ENCODE assay signal across 8 mouse cellular contexts in the genomic region with DNA sequence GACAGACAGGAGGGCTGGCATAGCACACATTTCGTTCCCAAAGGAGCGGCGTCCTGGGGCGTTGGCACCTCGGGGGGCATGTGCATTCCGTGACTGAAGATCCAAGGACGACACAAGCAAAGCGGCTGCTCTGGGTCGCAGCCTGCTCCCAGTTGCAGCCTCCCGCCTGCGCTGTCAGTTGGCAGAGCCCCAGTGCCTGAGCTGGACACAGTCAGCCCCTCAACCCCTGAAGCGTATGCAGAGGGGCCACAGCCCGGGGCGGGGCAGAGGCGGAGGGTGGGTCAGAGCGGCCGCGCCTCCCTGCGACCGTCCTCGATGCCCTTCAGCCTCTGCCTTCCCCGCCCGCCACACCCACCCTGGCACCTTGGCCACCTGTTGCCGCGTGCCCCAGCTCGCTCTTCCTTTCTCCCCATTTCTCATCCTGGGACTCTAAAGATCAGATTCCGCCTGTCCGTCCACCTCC. TPM values are rescaled to one million over a fixed set of nuclear protein-coding genes. Genes with fewer than 3 reads are reported as not detected.
DNase-seq lines count a peak whose midpoint lies in the region; ATAC-seq lines count a peak whose summit lies in the region.

A gene (plus strand): TSS at position 413 of the 463 bp plus-strand sequence.

- H3K4me3 ChIP-seq in brown adipose tissue, adult 24 weeks (ENCODE audit: insufficient read depth, low read depth, low read length): peak within 1 kb of the TSS; percentile 77
- H3K4me3 ChIP-seq in heart, embryonic 14.5 days (ENCODE audit: control insufficient read depth in 1 of 2, insufficient read depth in 1 of 2, low read depth in 1 of 2, low read length in 2 of 2): peak within 1 kb of the TSS; percentile 61 to 68
- H3K4me3 ChIP-seq in neural tube, embryonic 13.5 days: peak within 1 kb of the TSS; percentile 60

- peaks cover 2% of the 10 kb centered on the region; the same call in 1 of the 2 replicates for H3K4me1 ChIP-seq in brown adipose tissue, adult 24 weeks (ENCODE audit: control insufficient read depth, insufficient read depth, insufficient read length, low read length)
- peaks cover 6 to 10% of the 10 kb centered on the region in 2 experiments for H3K4me1 ChIP-seq in heart, embryonic 14.5 days (ENCODE audit: control insufficient read depth in 2 of 2, insufficient read depth in 2 of 2, low read length in 2 of 2)
- H3K4me1 ChIP-seq in neural tube, embryonic 13.5 days (replicated peaks): peaks cover 20% of the 10 kb centered on the region

- peak within 1 kb of the TSS; percentile 99 for H3K27ac ChIP-seq in brown adipose tissue, adult 24 weeks (replicated peaks; ENCODE audit: low read depth, low read length)
- H3K27ac ChIP-seq in heart, embryonic 14.5 days (replicated peaks in 1 of 2; ENCODE audit: control insufficient read depth in 1 of 2, insufficient read depth in 1 of 2, low read depth in 2 of 2, low read length in 2 of 2): peak within 1 kb of the TSS; percentile 81 to 86
- no peak within 1 kb of the TSS for H3K27ac ChIP-seq in neural tube, embryonic 13.5 days (replicated peaks)

- peak within 1 kb of the TSS; percentile 89 for H3K4me2 ChIP-seq in heart, embryonic 14.5 days (ENCODE audit: low read length)
- H3K4me2 ChIP-seq in neural tube, embryonic 13.5 days: peak within 1 kb of the TSS; percentile 73

- no peaks in the 10 kb centered on the region for H3K9me3 ChIP-seq in heart, embryonic 14.5 days (ENCODE audit: control insufficient read depth, low read length)
- no peaks in the 10 kb centered on the region for H3K9me3 ChIP-seq in neural tube, embryonic 13.5 days

- H3K9ac ChIP-seq in heart, embryonic 14.5 days (ENCODE audit: low read length): peak within 1 kb of the TSS; percentile 81
- H3K9ac ChIP-seq in neural tube, embryonic 13.5 days: peak within 1 kb of the TSS; percentile 66

- 4% methylated on average over 28 of the region's 28 CpGs for WGBS in heart, embryonic 14.5 days
- 3% methylated on average over 28 of the region's 28 CpGs for WGBS in neural tube, embryonic 13.5 days

- DNase-seq in gastrocnemius, adult 8-10 months (ENCODE audit: low spot score in 2 of 2): no peak
- DNase-seq in gastrocnemius, postnatal 14 days: no peak
- DNase-seq in kidney, postnatal 25 days: peak; percentile 74 to 92
- DNase-seq in thymus, postnatal 10 days (ENCODE audit: low spot score in 2 of 2): no peak
- no peak for DNase-seq in ovary, adult 18-20 months (ENCODE audit: low spot score)

- H3K36me3 ChIP-seq in heart, embryonic 14.5 days (ENCODE audit: control insufficient read depth, insufficient read depth, low read length): no peaks in the 10 kb centered on the region
- H3K36me3 ChIP-seq in neural tube, embryonic 13.5 days: no peaks in the 10 kb centered on the region

- intact Hi-C loops in gastrocnemius, postnatal 14 days (cut with DNase I; ENCODE audit: low total_unique reads): no loop called here

- peak; percentile 76 for ATAC-seq in heart, embryonic 14.5 days (ENCODE audit: insufficient number of reproducible peaks, insufficient read depth, low FRiP score, low read depth)
- 0 out of 2 replicates have a peak, but pooled peaks have one; percentile 51 for ATAC-seq in neural tube, embryonic 13.5 days (ENCODE audit: low read depth)

- peaks cover 35% of the 10 kb centered on the region for H3K27me3 ChIP-seq in heart, embryonic 14.5 days (ENCODE audit: control insufficient read depth, insufficient read depth, low read length)
- peaks cover 75% of the 10 kb centered on the region for H3K27me3 ChIP-seq in neural tube, embryonic 13.5 days

RNA-seq across cellular contexts. Expression of the gene that starts here (rescaled TPM):
- 10 to 100 TPM; 10.5 to 19.6 (median 14.7) TPM for total RNA-seq in gastrocnemius, adult 8-10 months (2022)
- 10 to 100 TPM in 1 of 2 experiments, 1 to 10 TPM in 1; 6.3 to 16.3 TPM for total RNA-seq in gastrocnemius, postnatal 14 days (2021)
- polyA plus RNA-seq in brown adipose tissue, adult 24 weeks (2012; ENCODE audit: insufficient read depth, insufficient read length, missing spikeins): 53.5 and 108 TPM in 2 replicates
- polyA plus RNA-seq in heart, embryonic 14.5 days (2014; fragmentation: Nextera tagmentation; extraction: Ambion mirVana): 8.8 and 10.6 TPM in 2 replicates
- polyA plus RNA-seq in neural tube, embryonic 13.5 days (2015; fragmentation: Nextera tagmentation; extraction: Ambion mirVana): 1.0 and 2.0 TPM in 2 replicates

Comparison
In these comparisons a context has a peak if more than half of its experiments do, and no peak if none do; other contexts are left out.
1. DNase-seq: peak in kidney, postnatal 25 days (2 of 2); none in gastrocnemius, adult 8-10 months (0 of 2), gastrocnemius, postnatal 14 days (single experiment), thymus, postnatal 10 days (0 of 2) and ovary, adult 18-20 months (single experiment).
2. Peak in every context shown above with its lines, with median percentiles within 50 percentile points of each other: H3K4me3 ChIP-seq.